Mouse (Mus musculus) layer of hippocampus, adult 11-12 months (tissue): ENCODE measurements at regions not wholly inside any gene's neighbourhood (a gene's known extent, or its start where the extent isn't known, plus 50 kb on each side); places are given as distances from the start of the nearest gene placed in this dataset.
"Not testable (repeated sequence)": the region's sequence is repeated elsewhere in the genome, so short reads cannot be mapped to it uniquely, and the experiment has no call there.

Experiments
- DNase-seq: peaks from one replicate; pipeline ENCODE4 v3.0.0; 2022; ENCODE audit warnings: low spot score

DNA sequence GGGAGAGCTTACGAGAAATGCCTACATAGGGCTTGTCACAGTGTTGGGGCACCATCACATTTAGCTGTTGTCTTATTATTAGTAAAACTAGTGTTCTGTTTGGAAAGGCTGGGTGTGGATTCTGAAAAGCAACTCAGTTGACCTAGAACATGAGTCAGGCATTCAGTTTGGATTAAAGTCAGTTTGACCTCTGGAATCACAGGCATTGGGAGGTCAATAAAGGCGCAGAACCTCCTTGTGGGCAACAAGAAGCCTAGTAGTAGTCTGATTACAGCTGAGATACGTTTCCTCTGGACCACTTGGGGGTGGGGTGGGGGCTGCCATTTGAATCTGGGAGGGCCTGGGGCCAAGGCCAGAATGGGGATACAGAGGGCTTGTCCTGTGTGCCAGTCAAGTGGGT lies 52.1 kb upstream of the Map3k1 start:
- DNase-seq = no peak

DNA sequence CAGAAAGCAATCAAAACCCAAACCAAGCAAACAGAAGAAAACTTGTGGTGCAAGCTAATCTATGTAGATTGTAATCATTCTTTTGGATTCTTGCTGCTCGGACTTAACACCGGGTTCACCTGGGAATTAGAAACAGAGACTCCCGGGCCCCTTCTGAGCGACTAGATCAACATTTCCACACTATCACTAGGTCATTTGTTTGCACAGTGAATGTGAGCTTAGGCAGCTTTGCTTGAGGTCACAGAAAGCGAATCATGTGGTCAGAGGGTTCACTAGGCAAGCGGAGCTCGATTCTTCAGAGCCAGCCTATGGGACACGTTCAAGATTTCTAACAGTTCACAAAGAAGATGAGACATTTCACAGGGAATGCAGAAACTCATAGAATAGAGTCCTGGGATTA lies 53.5 kb upstream of the Map3k1 start:
- no peak for DNase-seq

DNA sequence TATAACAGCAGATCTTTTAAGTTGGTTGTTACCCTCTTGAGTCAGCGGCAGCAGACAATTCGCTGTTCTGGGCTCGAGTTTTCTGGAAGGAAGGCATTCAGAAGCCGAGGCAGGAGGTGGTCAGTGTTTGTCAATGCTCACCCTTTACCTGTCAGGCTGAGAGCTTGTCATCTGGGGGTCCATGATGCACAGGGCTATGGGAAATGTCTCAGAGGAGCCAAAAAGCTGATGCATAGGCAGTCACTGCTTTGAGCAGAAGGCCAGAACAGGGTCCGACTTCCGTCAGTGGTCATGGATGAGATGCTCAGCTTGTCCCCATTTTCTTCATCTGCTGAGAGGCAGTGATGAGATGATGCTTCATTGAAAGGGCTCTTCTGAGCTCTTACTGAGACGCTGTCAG lies 57.2 kb upstream of the Map3k1 start:
- DNase-seq = no peak

GRCm38 (mm10) chr13:111867261-111867660 lies 58.5 kb upstream of the Map3k1 start:
- no peak for DNase-seq

GRCm38 (mm10) chr13:111867763-111868725 lies 59.3 kb upstream of the Map3k1 start:
- DNase-seq = peak; percentile 64

GRCm38 (mm10) chr13:111868947-111869346 lies 60.2 kb upstream of the Map3k1 start:
- no peak for DNase-seq

DNA sequence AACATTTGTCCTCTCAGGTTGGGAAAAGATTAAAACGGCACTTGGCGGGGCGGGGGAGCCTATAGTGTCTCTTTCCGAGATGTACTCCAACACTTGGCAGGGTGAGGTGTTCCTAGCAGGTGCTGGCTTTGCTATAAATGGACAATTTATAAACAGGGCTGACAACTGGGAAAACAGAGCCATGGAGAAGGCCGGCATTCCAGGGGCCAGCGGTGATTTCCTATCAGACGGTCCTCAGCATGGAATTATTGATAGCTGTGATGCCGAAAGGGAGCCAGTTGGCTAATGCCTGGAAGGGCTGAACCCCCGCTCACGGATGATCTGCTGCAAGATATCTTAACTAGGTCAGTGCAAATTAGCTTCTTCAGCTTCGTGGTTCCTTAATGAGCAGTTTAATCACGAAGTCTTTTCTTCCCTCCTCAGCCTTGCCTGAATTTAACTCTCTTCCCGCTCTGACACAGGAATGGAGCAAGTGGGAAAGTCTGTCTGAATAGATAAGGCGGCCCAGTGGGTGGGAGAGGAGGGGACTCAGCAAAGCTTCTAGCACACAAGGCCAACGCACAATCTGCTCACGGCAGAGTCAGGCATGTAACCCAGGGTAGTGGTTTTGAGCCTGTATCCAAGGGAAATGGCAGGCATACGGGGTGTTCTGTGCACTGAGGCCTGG lies 61.1 kb upstream of the Map3k1 start:
- DNase-seq = peak; percentile 45

GRCm38 (mm10) chr13:111870505-111870904 lies 61.7 kb upstream of the Map3k1 start:
- DNase-seq = no peak

GRCm38 (mm10) chr13:111871672-111872410 lies 63.0 kb upstream of the Map3k1 start:
- no peak for DNase-seq

DNA sequence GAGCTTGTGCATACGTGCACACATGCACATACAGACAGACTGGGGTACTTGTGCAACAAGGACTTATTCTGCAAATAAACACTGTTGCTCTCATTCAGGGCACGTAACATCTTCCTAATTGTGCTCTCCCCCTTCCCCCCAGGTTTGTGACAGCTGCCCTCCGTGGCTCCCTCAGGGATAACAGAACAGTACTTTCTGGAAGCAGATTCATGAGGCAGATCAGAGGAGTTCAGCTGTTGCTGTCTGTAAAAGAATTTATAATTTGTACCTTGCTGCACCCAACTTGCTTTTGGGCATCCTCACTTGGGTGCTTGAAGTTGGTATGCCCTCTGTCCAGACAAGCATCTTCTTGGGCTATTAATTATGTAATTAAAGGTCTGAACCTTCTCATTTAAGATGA lies 65.5 kb upstream of the Map3k1 start:
- no peak for DNase-seq

DNA sequence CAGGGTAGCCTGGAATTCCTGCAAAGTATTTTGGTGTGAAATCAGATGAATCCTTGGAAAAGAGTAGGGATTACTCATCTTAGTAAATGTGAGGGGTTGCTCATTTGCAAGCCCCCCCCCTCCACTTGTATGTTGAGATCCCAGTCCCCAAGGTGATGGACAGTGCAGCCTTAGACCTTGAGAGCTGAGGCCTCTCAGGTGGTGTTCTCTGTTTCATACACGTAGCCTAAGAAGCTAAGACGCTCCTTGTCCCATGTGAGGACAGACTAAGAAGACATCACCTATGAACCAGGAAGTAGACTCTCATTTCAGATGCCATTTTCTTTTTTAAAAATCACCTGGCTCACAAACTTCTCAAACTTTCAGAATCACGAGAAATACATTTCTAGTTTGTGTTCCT lies 67.6 kb upstream of the Map3k1 start:
- no peak for DNase-seq

DNA sequence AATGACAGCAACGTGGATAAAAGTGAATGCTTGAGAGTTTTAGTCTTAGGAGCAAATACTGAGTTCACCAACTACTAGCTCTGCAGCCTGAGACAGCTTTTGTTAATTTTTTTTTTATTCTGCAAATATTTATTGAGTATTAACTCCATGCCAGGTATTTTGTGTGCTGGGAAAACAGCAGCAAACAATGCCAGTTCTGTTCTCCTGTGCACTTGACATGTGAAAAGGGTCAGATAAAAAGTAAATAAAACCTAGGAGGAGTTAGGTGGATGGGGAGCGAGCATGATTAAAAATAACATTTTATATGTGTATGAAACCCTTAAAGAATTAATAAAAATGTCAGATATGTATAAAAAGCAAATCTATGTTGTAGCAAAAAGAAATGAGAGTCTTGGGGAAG lies 68.1 kb upstream of the Map3k1 start:
- no peak for DNase-seq

DNA sequence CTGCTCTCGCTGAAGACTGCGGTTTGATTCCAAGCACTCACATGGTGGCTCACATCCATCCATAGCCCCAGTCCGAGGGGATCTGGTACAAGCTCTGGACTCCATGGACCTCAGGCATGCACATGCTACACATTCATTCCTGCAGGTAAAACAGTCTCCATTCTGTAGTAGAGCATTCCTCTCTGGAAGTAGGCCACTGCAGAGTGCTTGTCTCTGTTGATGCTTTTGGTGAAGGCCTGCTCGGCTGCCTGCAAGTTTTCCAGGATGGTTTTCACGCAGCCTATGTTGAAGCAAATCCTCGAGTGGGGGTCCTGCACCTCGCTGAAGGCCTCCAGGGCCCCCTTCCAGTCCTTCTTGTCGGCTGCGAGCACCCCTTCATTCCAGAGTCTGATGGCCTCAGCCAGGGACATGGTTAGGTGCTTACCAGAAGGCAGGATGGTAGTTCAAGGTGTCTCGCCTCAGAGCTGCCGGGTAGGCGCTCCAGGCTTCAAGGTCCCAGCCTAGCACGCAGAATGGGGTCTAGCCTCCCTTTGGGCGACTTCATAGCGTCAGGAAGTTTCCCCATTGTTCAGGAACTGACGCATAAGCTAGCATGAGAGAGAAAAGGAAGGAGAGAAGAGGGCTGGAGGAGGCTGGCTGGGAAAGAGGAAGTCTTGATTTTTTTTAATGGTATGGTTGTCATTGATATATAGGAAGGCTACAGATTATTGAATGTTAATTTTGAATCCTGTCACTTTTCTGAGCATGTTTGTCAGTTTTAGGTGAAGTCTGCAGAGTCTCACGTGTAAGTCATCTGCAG lies 75.2 kb upstream of the Map3k1 start:
- not testable (repeated sequence) for DNase-seq

DNA sequence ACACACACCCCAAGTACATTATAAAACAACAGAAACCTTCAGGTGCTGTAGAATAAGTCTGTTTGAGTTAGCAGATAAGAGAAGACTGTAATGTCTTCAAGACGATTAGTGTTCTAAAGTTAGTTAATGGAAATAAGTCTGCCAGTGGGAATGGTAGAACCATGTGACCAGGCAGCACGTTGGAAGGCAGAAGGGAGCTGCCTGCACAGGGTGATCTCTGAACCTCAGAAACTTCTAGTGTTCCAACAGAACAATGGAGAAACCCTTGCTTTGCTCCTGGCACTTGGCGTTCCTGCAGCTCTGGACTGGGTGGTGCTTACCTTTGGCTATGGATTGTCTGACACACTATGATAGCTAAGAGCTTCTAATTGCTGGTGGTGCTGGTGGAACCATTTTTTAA lies 82.0 kb upstream of the Map3k1 start:
- no peak for DNase-seq

DNA sequence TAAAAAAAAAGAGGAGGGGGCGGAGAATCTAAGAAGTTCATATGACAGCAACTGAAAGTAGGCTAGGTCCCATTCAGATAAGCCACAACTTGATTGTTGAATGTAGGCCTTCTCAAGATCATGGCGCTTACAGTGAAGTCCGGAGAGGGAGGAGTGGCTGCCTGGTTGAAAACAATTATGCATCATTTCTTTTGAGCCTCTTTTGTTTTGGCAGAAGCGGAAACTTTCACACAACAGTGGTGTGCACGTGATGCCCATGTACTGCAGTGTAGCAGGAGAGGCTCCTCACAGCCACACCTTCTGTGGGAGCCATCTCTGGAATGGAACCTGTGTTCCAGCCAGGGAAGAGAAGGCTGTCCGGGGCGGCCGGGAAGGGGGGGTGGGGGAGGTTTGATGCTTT lies 83.3 kb upstream of the Map3k1 start:
- no peak for DNase-seq

DNA sequence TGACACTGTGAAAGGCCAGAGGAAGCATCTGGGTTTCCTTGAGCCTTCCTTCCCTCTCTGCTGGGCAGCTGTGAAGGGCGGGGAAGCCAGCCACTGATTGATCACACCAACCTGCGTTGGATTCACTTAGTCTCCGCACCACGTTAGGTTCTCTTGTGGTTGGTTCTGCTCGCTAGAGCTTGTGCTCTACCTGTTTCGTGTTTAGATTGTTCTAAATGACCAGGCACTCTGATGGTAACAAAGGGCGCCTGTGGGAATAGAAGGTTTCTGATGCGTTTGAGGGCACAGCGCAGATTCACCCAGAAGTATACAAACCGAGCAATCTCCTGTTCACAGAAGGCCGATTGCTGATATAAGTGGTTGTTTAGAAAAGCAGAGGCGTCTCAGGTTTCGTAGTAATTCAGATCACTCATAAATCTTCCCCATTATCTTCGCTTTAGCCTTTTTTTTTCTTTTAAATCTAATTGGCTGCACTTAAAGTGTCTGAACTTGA lies 84.5 kb upstream of the Map3k1 start:
- DNase-seq = no peak

DNA sequence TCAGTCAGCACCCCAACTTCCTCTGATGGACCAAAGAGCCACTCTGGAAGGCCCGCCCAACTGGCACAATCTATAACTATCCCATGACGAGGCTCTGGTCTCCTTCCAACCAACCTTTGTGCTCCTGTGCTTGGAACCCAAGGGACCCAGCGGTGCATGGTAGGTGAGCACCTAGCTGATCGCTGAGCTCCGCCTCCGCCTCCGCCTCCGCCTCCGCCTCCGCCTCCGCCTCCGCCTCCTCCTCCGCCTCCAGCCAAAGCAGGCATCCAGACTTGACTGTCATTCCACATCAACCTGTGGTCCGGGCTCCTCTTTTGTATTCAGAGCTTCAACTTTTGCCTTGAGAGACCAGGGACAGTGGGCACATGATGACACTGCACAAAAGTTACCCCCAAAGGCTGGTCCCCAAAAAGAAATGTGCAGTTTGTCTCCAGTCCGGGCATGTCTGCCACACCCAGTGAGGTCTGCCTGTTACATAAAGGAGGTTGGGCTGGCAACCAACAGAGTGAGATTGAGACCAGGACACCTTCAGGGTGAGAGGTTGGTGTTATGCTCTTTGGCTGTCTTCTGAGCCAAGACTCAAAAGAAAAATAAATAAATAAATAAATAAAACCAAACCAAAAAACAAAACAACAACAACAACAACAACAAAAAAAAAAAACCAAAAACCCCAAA lies 86.1 kb upstream of the Map3k1 start:
- no peak for DNase-seq

DNA sequence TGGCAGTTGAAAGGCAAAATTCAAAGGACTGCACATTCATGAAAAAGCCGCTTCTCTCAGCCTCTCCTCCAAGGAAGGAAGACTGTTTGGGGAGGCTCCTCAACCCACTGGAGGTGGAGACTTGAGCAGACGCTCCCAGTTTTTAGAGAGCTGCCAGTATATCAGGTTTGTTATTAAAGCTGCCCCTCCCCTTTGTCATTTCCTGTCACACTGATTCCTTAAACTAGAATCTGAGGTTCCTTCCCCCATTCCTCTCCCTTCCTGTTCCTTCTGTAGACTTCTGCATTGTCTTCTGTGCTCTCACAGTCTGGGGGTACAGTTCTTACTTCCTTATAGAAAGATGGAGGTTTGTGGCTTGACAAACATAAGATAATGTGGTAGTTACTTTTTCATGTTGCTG lies 87.5 kb upstream of the Map3k1 start:
- DNase-seq = no peak

DNA sequence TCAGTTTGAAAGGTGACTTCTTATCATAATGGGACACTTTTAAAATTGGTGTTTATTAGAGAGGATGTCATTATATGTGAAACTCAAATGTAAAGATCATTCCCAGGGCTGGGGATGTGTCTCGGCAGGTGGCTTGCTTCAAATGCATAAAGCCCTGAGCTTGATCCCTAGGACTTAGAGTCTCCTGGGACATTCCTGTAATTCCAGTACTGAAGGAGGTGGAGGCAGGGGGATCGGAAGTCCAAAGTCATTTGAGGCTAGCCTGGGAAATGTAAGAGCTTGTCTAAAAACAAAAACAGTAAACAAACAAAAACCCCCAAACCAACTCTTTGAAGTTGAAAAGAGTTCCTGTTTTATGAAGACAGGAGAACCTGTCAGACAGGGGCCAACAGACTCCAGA lies 94.6 kb upstream of the Map3k1 start:
- DNase-seq = no peak

DNA sequence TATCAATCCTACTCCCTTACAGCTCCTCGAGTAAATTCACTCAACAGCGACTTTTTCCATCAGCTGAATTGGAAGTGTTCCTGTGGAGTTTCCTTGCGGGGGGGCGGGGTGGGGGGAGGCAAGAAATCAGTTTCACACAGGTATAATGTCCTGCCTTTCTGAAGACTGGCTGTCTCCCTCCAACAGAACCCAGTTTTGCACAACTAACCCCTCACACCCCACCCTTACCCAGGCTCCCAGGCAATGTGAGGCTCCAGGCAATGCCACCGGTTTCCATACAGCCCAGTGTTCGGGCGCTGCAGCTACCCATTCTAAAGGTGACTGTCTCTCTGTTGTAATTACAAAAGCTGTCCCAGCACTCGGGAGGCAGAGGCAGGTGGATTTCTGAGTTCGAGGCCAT lies 95.1 kb upstream of the Map3k1 start:
- no peak for DNase-seq

- peak; percentile 86 for DNase-seq
These were observed 95.9 kb upstream of the Map3k1 start for GRCm38 (mm10) chr13:111904616-111905212.
